Mouse (Mus musculus) E14TG2a.4 (cell line): Measurements from ENCODE around the gene Igf1r.

ENCODE experiments used
- CTCF ChIP-seq: conservative IDR thresholded peaks from 2 replicates; pipeline ENCODE4 v1.5.1; 2014; ENCODE audit warnings: low read length
- NANOG ChIP-seq: IDR thresholded peaks from 2 replicates; pipeline ENCODE4 v1.6.1; 2014; ENCODE audit warnings: borderline replicate concordance, low read length, mixed read lengths
- POU5F1 ChIP-seq: IDR thresholded peaks from 2 replicates; pipeline ENCODE4 v1.6.1; 2014; ENCODE audit warnings: low read length, borderline replicate concordance

- TF ChIP-seq CTCF: no peak
- TF ChIP-seq NANOG: peak; percentile 12; the same call in 1 of the 2 replicates
- no peak for TF ChIP-seq POU5F1
These were observed 312.8 kb downstream of the Igf1r start for GRCm38 (mm10) chr7:68265391-68265790.
